Mouse (Mus musculus) MEL (cell line): Measurements from ENCODE around the gene Trim3. TPM values are rescaled to one million over a fixed set of nuclear protein-coding genes. Genes with fewer than 3 reads are reported as not detected.
A peak's percentile ranks its signal among the peaks of the same experiment; 100 is the strongest.

Source experiments
- DNase-seq: peaks from one replicate; pipeline ENCODE4 v3.0.0; 2011; ENCODE audit warnings: low read depth, low spot score
- H3K27ac ChIP-seq: 2 replicates; pipeline ENCODE4 v1.5.1; 2012; ENCODE audit warnings: low read depth, mild to moderate bottlenecking, control low read depth, low read length, moderate library complexity; ENCODE audit not compliant: control insufficient read depth
- H3K27me3 ChIP-seq, 2 experiments: fragments of 150-350 bp in 1 of 2; sonication (generic) in 1 of 2; 2 replicates each; pipeline ENCODE4 v1.6.1; 2012; ENCODE audit warnings: low read length in 2 of 2, mild to moderate bottlenecking in 2 of 2, improper control_type of control experiment in 1 of 2, moderate library complexity in 1 of 2; ENCODE audit not compliant: insufficient read depth in 2 of 2, control insufficient read depth in 1 of 2
- H3K36me3 ChIP-seq, 2 experiments: 2 replicates each; pipeline ENCODE4 v1.6.1; 2012 to 2014; ENCODE audit warnings: low read length in 2 of 2, improper control_type of control experiment in 1 of 2, inconsistent platforms in 1 of 2, mild to moderate bottlenecking in 1 of 2; ENCODE audit not compliant: insufficient read depth in 2 of 2, control insufficient read depth in 1 of 2
- H3K4me1 ChIP-seq, 2 experiments: fragments of 150-350 bp in 1 of 2; sonication (generic) in 1 of 2; 2 replicates each; pipeline ENCODE4 v1.6.1; 2012; ENCODE audit warnings: low read length in 2 of 2, improper control_type of control experiment in 1 of 2, mild to moderate bottlenecking in 1 of 2; ENCODE audit not compliant: insufficient read depth in 2 of 2, control insufficient read depth in 1 of 2
- H3K4me3 ChIP-seq, 2 experiments: fragments of 150-350 bp in 1 of 2; sonication (generic) in 1 of 2; 2 replicates each; pipeline ENCODE4 v1.5.1; 2012; ENCODE audit warnings: low read depth in 2 of 2, low read length in 2 of 2, mild to moderate bottlenecking in 2 of 2, moderate library complexity in 2 of 2, control low read depth in 1 of 2, improper control_type of control experiment in 1 of 2; ENCODE audit not compliant: control insufficient read depth in 1 of 2, insufficient read depth in 1 of 2
- H3K79me2 ChIP-seq: 2 replicates; pipeline ENCODE4 v1.6.1; 2012; ENCODE audit warnings: mild to moderate bottlenecking, low read length, moderate library complexity; ENCODE audit not compliant: control insufficient read depth, poor library complexity, insufficient read depth
- H3K9ac ChIP-seq: 2 replicates; pipeline ENCODE4 v1.6.1; 2012; ENCODE audit warnings: low read depth, mild to moderate bottlenecking, control low read depth, low read length, moderate library complexity; ENCODE audit not compliant: control insufficient read depth, poor library complexity, severe bottlenecking
- H3K9me3 ChIP-seq: fragments of 150-350 bp; sonication (generic); replicated peaks from 2 replicates; pipeline ENCODE4 v1.6.1; 2012; ENCODE audit warnings: mild to moderate bottlenecking, low read length, improper control_type of control experiment, moderate library complexity; ENCODE audit not compliant: insufficient read depth
- BHLHE40 ChIP-seq: IDR thresholded peaks from 2 replicates; pipeline ENCODE4 v1.6.1; 2012; ENCODE audit warnings: low read depth, mild to moderate bottlenecking, inconsistent platforms, low read length, improper control_type of control experiment, borderline replicate concordance
- CHD1 ChIP-seq: IDR thresholded peaks from 2 replicates; pipeline ENCODE4 v1.6.1; 2012; ENCODE audit warnings: low read depth, mild to moderate bottlenecking, inconsistent platforms, low read length, improper control_type of control experiment
- CTCF ChIP-seq, 3 experiments: IDR thresholded peaks in 2 of 3; conservative IDR thresholded peaks in 1 of 3; 2 replicates each; pipeline ENCODE4 v1.5.1; 2011 to 2012; ENCODE audit warnings: low read length in 3 of 3, low read depth in 2 of 3, mild to moderate bottlenecking in 2 of 3, improper control_type of control experiment in 1 of 3, inconsistent platforms in 1 of 3, mixed read lengths in 1 of 3, moderate library complexity in 1 of 3; ENCODE audit not compliant: control insufficient read depth in 1 of 3, insufficient read depth in 1 of 3, poor library complexity in 1 of 3, severe bottlenecking in 1 of 3
- ETS1 ChIP-seq: IDR thresholded peaks from 2 replicates; pipeline ENCODE4 v1.6.1; 2012; ENCODE audit warnings: low read depth, mild to moderate bottlenecking, inconsistent platforms, low read length, improper control_type of control experiment, moderate library complexity
- HCFC1 ChIP-seq: IDR thresholded peaks from 2 replicates; pipeline ENCODE4 v1.6.1; 2012; ENCODE audit warnings: low read depth, mild to moderate bottlenecking, inconsistent platforms, low read length, improper control_type of control experiment, moderate library complexity
- JUND ChIP-seq: IDR thresholded peaks from 2 replicates; pipeline ENCODE4 v1.6.1; 2011; ENCODE audit warnings: low read depth, mild to moderate bottlenecking, improper control_type of control experiment, low read length
- MAFK ChIP-seq: IDR thresholded peaks from 2 replicates; pipeline ENCODE4 v1.6.1; 2011; ENCODE audit warnings: low read depth, mild to moderate bottlenecking, low read length, improper control_type of control experiment, borderline replicate concordance
- MAZ ChIP-seq: IDR thresholded peaks from 2 replicates; pipeline ENCODE4 v1.6.1; 2012; ENCODE audit warnings: low read depth, mild to moderate bottlenecking, inconsistent platforms, low read length, improper control_type of control experiment
- NRF1 ChIP-seq: IDR thresholded peaks from 2 replicates; pipeline ENCODE4 v1.6.1; 2014; ENCODE audit warnings: low read depth, mild to moderate bottlenecking, inconsistent platforms, low read length, improper control_type of control experiment, moderate library complexity; ENCODE audit not compliant: poor library complexity, insufficient read depth, severe bottlenecking
- POLR2AphosphoS2 ChIP-seq: IDR thresholded peaks from 2 replicates; pipeline ENCODE4 v1.6.1; 2011; ENCODE audit warnings: low read length, improper control_type of control experiment
- RAD21 ChIP-seq: IDR thresholded peaks from 2 replicates; pipeline ENCODE4 v1.6.1; 2011; ENCODE audit warnings: mild to moderate bottlenecking, low read depth, low read length, improper control_type of control experiment
- RCOR1 ChIP-seq: IDR thresholded peaks from 2 replicates; pipeline ENCODE4 v1.6.1; 2012; ENCODE audit warnings: low read depth, mild to moderate bottlenecking, inconsistent platforms, low read length, improper control_type of control experiment
- SIN3A ChIP-seq: IDR thresholded peaks from 2 replicates; pipeline ENCODE4 v1.6.1; 2012; ENCODE audit warnings: low read length, improper control_type of control experiment, inconsistent platforms
- SMC3 ChIP-seq: IDR thresholded peaks from 2 replicates; pipeline ENCODE4 v1.6.1; 2011; ENCODE audit warnings: low read depth, low read length, improper control_type of control experiment
- TBP ChIP-seq: IDR thresholded peaks from 2 replicates; pipeline ENCODE4 v1.8.0; 2011; ENCODE audit warnings: low read depth, low read length, improper control_type of control experiment
- UBTF ChIP-seq: IDR thresholded peaks from 2 replicates; pipeline ENCODE4 v1.6.1; 2012; ENCODE audit warnings: low read depth, mild to moderate bottlenecking, inconsistent platforms, low read length, improper control_type of control experiment, moderate library complexity, borderline replicate concordance; ENCODE audit not compliant: insufficient read depth
- USF1 ChIP-seq: IDR thresholded peaks from 2 replicates; pipeline ENCODE4 v1.6.1; 2014; ENCODE audit warnings: low read depth, mild to moderate bottlenecking, inconsistent platforms, low read length, improper control_type of control experiment, moderate library complexity
- USF2 ChIP-seq, 2 experiments: IDR thresholded peaks; 2 replicates each; pipeline ENCODE4 v1.6.1; 2011 to 2012; ENCODE audit warnings: improper control_type of control experiment in 2 of 2, low read length in 2 of 2, borderline replicate concordance in 1 of 2, inconsistent platforms in 1 of 2, low read depth in 1 of 2, mild to moderate bottlenecking in 1 of 2; ENCODE audit not compliant: insufficient read depth in 1 of 2
- ZC3H11A ChIP-seq: IDR thresholded peaks from 2 replicates; pipeline ENCODE4 v1.6.1; 2012; ENCODE audit warnings: low read depth, mild to moderate bottlenecking, inconsistent platforms, low read length, improper control_type of control experiment
- ZNF384 ChIP-seq: IDR thresholded peaks from 2 replicates; pipeline ENCODE4 v1.6.1; 2012; ENCODE audit warnings: low read depth, mild to moderate bottlenecking, inconsistent platforms, low read length, improper control_type of control experiment
- polyA plus RNA-seq, 2 experiments: library from polyadenylated mRNA; stranded (reverse) in 1 of 2; unstranded in 1 of 2; fragments of >175 nt in 1 of 2; fragments of >200 nt in 1 of 2; gene quantifications; 2 replicates each; pipeline versions ENCODE4 v1.2.1 to v1.2.4; 2012; ENCODE audit warnings: low replicate concordance in 2 of 2, low read depth in 1 of 2; ENCODE audit not compliant: insufficient read length in 2 of 2, insufficient read depth in 1 of 2, missing spikeins in 1 of 2
- total RNA-seq: library from RNA; depleted of rRNA; stranded (reverse); fragments of 300-350 nt; gene quantifications from 2 replicates; pipeline ENCODE4 v1.2.3, GENCODE M21; 2012

The Trim3 gene
- total and polyA plus RNA-seq, 3 experiments = 7.0 to 15.4 TPM; not detected in 1

- DNase-seq = peak; percentile 49
- Histone ChIP-seq H3K4me1 (peaks cover 0 to 3% of the 10 kb centered on the region in 2 experiments; a peak in 2 of 4 replicates), H3K36me3 (no peaks in the 10 kb centered on the region; a peak in 1 of 4 replicates), H3K9ac (no peak overlapping the region), H3K27me3 (peaks cover 0 to 1% of the 10 kb centered on the region in 2 experiments; a peak in 2 of 4 replicates), H3K9me3 (no peaks in the 10 kb centered on the region), H3K27ac (no peak overlapping the region), H3K79me2 (no peaks in the 10 kb centered on the region), H3K4me3 (no peak overlapping the region)
- peak; percentile 60 to 65 (median 65) for TF ChIP-seq CTCF (IDR thresholded peaks at IDR 0.05 in 2 of 3, conservative IDR thresholded peaks at IDR 0.05 in 1 of 3; ENCODE audit: control insufficient read depth in 1 of 3, insufficient read depth in 1 of 3, low read depth in 2 of 3, low read length in 3 of 3, poor library complexity in 1 of 3, severe bottlenecking in 1 of 3)
- TF ChIP-seq SMC3 = peak; percentile 60
- no peak for TF ChIP-seq ETS1
- TF ChIP-seq MAZ = no peak
- peak; percentile 23 for TF ChIP-seq ZC3H11A
- peak; percentile 50 for TF ChIP-seq RAD21
- no peak for TF ChIP-seq UBTF
These were observed 30.3 kb downstream of the Trim3 start for GRCm38 (mm10) chr7:105602860-105603623.

GRCm38 (mm10) chr7:105590097-105590496 is 43.3 kb downstream of the Trim3 start:
- no peak for DNase-seq
- Histone ChIP-seq H3K9me3 (no peaks in the 10 kb centered on the region), H3K9ac (no peak overlapping the region), H3K79me2 (no peaks in the 10 kb centered on the region), H3K27ac (no peak overlapping the region), H3K4me1 (no peaks in the 10 kb centered on the region), H3K4me3 (no peak overlapping the region), H3K36me3 (no peaks in the 10 kb centered on the region), H3K27me3 (no peaks in the 10 kb centered on the region; a peak in 1 of 4 replicates)
- TF ChIP-seq POLR2AphosphoS2 (no peak), MAFK (no peak), JUND (no peak), USF2 (IDR thresholded peaks at IDR 0.05; ENCODE audit: borderline replicate concordance in 1 of 2, insufficient read depth in 1 of 2, low read depth in 1 of 2, low read length in 2 of 2) (no peak), USF1 (no peak), TBP (no peak), RCOR1 (no peak), SIN3A (no peak), CHD1 (no peak), HCFC1 (no peak), ZNF384 (no peak), MAZ (no peak), UBTF (no peak), ZC3H11A (no peak), BHLHE40 (no peak), NRF1 (no peak)
